Mouse (Mus musculus): ENCODE data around the gene Fip1l1. TPM values are rescaled to one million over a fixed set of nuclear protein-coding genes. Genes with fewer than 3 reads are reported as not detected.

Gene Fip1l1
- polyA plus RNA-seq (2012; fragmentation: generic; extraction: Trizol): 37.9 TPM
- long read RNA-seq, experiment 1, full-length matches to known transcripts: 33 of 54 reads
- long read RNA-seq, experiment 1, partial matches to known transcripts: 6 of 54 reads
- long read RNA-seq, experiment 1, other reads (novel, unspliced or antisense): 15 of 54 reads
- long read RNA-seq, experiment 2, full-length matches to known transcripts: 256 of 437 reads
- long read RNA-seq, experiment 2, partial matches to known transcripts: 6 of 437 reads
- long read RNA-seq, experiment 2, other reads (novel, unspliced or antisense): 175 of 437 reads

DNA sequence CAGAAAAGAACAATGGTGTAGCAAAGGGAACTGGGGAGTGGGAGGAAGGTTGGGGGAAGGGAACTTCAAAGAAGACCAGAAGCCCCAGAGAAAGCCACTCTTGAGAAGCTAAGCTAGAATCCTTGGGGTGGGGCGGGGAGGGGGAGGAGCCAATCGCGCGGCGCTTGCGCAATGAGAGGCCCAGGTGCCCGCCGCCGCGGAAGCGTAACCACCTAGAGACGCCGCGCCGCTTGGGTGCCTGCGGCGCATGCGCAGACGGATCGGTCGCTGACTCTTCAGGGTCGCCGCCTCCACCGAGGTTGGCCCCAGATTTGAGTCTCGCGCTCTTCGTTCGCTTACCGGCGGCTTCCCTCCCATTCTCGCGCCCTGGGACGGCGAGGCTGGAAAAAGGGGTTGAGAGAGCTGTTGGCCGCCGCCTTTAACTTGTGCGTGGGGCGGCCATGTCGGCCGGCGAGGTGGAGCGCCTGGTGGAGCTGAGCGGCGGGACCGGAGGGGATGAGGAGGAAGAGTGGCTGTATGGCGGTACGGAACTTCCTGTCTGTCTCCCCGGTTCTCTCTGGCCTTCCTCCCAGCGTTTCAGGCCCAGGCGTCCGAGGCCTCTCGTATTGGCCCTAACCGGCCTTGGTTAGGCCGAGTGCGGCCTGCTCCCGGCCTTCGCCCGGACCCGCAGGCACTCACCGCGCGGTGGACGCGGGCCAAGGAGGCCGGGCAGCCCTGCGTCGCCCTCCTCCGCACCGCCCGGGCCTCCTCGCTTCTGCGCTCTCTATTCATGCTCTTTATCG, at the start of gene Fip1l1:
Gene Fip1l1, plus strand, starts transcription at position 210 of the 782 bp plus-strand sequence.
- peaks cover 16% of the 10 kb centered on the region for H3K36me3 ChIP-seq (ENCODE audit: control insufficient read depth, insufficient read depth)
- peaks cover 41% of the 10 kb centered on the region for H3K79me3 ChIP-seq (ENCODE audit: low read depth)
- peaks cover 59% of the 10 kb centered on the region for H3K79me2 ChIP-seq (ENCODE audit: control insufficient read depth, insufficient read depth)
- H3K4me3 ChIP-seq (ENCODE audit: insufficient read depth, poor library complexity, severe bottlenecking): peak within 1 kb of the TSS; percentile 75
- H3ac ChIP-seq (ENCODE audit: control insufficient read depth, insufficient read length, low read depth): peak within 1 kb of the TSS; percentile 97
- H3K27me3 ChIP-seq (ENCODE audit: control insufficient read depth, insufficient read depth, insufficient read length): no peaks in the 10 kb centered on the region
- TF ChIP-seq FOSL1 (IDR thresholded peaks at IDR 0.05; ENCODE audit: insufficient read depth, low read length, poor library complexity, severe bottlenecking): no peak
- peak; percentile 87 for TF ChIP-seq CEBPB (IDR thresholded peaks at IDR 0.05; ENCODE audit: low read depth)

DNA sequence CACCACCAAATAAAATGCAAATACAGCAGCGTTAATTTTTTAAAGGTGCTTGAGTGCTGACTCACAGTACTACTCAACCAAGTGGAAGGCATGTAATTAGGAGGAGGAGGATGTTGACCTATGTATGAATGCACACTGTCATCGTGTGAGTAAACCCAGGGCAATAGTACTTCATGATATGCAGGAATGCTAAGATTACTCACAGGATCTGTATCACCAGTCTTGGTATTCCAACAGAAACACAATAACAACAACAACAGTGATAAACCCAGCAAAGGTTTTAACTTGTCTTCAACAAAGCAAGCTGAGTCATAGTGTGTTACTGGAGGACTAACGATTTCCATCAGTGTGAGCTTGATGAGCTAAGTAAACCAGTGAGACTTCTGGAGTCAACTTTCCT, 42.5 kb upstream of the Fip1l1 start:
- Histone ChIP-seq H3K4me3 (ENCODE audit: insufficient read depth, poor library complexity, severe bottlenecking) (no peak overlapping the region), H3K79me2 (ENCODE audit: control insufficient read depth, insufficient read depth) (no peaks in the 10 kb centered on the region), H3K36me3 (ENCODE audit: control insufficient read depth, insufficient read depth) (no peaks in the 10 kb centered on the region), H3ac (ENCODE audit: control insufficient read depth, insufficient read length, low read depth) (no peak overlapping the region), H3K79me3 (ENCODE audit: low read depth) (no peaks in the 10 kb centered on the region), H3K27me3 (ENCODE audit: control insufficient read depth, insufficient read depth, insufficient read length) (no peaks in the 10 kb centered on the region)
- TF ChIP-seq MYOD1 (IDR thresholded peaks at IDR 0.05; ENCODE audit: control insufficient read depth, insufficient read length, low read depth) (no peak), USF1 (IDR thresholded peaks at IDR 0.05; ENCODE audit: low read depth) (no peak), MYOG (IDR thresholded peaks at IDR 0.05; ENCODE audit: control insufficient read depth, extremely low read depth, insufficient read length) (no peak), FOSL1 (IDR thresholded peaks at IDR 0.05; ENCODE audit: insufficient read depth, low read length, poor library complexity, severe bottlenecking) (no peak), MAX (IDR thresholded peaks at IDR 0.05) (no peak)

DNA sequence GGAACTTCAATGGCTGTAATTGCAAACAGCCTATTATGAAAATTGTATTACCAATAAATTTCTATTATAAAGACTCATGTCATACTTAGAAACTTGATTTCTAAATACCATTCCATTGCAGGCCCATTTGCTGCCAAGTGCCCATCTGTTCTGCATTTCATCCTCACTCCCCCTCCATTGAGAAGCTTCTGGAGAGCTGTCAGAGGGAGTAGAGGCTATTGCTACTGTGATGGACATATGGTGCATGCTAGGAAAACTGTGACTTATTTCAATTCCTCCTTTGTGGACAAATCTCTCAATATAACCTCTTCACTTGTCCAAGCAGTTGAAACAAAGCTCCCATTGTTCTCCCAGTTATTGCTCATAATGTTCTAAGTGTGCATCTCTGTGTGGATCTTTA, 23.6 kb upstream of the Fip1l1 start:
- no peaks in the 10 kb centered on the region for H3K79me3 ChIP-seq (ENCODE audit: low read depth)
- no peak for TF ChIP-seq MAX (IDR thresholded peaks at IDR 0.05)
- no peak for TF ChIP-seq FOSL1 (IDR thresholded peaks at IDR 0.05; ENCODE audit: insufficient read depth, low read length, poor library complexity, severe bottlenecking)
- no peak for TF ChIP-seq USF1 (IDR thresholded peaks at IDR 0.05; ENCODE audit: low read depth)
- no peaks in the 10 kb centered on the region for H3K27me3 ChIP-seq (ENCODE audit: control insufficient read depth, insufficient read depth, insufficient read length)
- no peak overlapping the region for H3K4me3 ChIP-seq (ENCODE audit: insufficient read depth, poor library complexity, severe bottlenecking)
- H3K36me3 ChIP-seq (ENCODE audit: control insufficient read depth, insufficient read depth): no peaks in the 10 kb centered on the region
- H3ac ChIP-seq (ENCODE audit: control insufficient read depth, insufficient read length, low read depth): no peak overlapping the region
- H3K79me2 ChIP-seq (ENCODE audit: control insufficient read depth, insufficient read depth): no peaks in the 10 kb centered on the region

DNA sequence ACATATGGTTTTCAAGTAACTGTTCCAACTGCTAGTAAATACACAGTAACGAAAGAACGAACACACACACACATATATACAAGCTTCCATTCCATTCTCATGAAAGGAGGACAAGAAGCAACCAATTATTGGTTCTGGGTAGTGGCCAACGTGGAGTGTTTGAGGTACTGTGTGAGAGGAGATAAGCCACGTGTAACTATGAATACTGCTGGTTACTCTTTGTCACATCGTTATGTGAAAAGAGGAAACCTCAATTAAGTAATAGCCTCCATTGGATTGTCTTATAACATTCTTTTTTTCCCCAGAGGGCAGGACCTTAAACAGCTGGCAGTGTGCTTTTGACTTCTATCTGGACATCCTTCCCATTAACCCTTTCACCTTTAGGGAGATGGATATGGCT, 8.2 kb upstream of the Fip1l1 start:
- peaks cover 7% of the 10 kb centered on the region for H3K79me2 ChIP-seq (ENCODE audit: control insufficient read depth, insufficient read depth)
- H3K27me3 ChIP-seq (ENCODE audit: control insufficient read depth, insufficient read depth, insufficient read length): no peaks in the 10 kb centered on the region
- no peak overlapping the region for H3ac ChIP-seq (ENCODE audit: control insufficient read depth, insufficient read length, low read depth)
- no peak for TF ChIP-seq FOSL1 (IDR thresholded peaks at IDR 0.05; ENCODE audit: insufficient read depth, low read length, poor library complexity, severe bottlenecking)
- TF ChIP-seq CTCF (IDR thresholded peaks at IDR 0.05; ENCODE audit: control insufficient read depth, insufficient read depth, insufficient read length): no peak
- no peak for TF ChIP-seq CEBPB (IDR thresholded peaks at IDR 0.05; ENCODE audit: low read depth)
- TF ChIP-seq MYOG (IDR thresholded peaks at IDR 0.05; ENCODE audit: control insufficient read depth, extremely low read depth, insufficient read length): no peak
- TF ChIP-seq USF1 (IDR thresholded peaks at IDR 0.05; ENCODE audit: low read depth): no peak
- no peak for TF ChIP-seq MAX (IDR thresholded peaks at IDR 0.05)
- TF ChIP-seq MYOD1 (IDR thresholded peaks at IDR 0.05; ENCODE audit: control insufficient read depth, insufficient read length, low read depth): no peak
- H3K36me3 ChIP-seq (ENCODE audit: control insufficient read depth, insufficient read depth): no peaks in the 10 kb centered on the region
- no peaks in the 10 kb centered on the region for H3K79me3 ChIP-seq (ENCODE audit: low read depth)
- H3K4me3 ChIP-seq (ENCODE audit: insufficient read depth, poor library complexity, severe bottlenecking): no peak overlapping the region

DNA sequence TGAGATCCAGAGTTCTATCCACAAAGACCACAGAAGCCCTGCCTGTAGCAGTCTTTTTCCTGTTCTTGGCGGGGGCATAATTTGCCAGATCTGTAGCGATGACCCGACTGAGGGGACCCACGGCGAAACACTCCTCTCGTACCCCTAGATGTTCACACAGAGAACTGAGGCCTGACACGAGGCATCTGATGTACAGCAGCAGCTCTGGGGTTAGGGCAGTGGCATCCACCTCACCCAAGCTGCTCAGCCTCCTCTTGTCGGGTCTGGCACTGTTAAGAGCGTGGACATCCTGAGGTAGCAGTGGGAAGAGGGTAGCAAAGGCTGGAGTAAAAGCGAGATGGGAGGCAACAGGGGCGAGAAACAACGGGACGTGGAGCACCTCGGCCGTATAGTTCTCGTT, 4.5 kb upstream of the Fip1l1 start:
- H3K4me3 ChIP-seq (ENCODE audit: insufficient read depth, poor library complexity, severe bottlenecking): peak overlapping the region; percentile 76
- H3K36me3 ChIP-seq (ENCODE audit: control insufficient read depth, insufficient read depth): no peaks in the 10 kb centered on the region
- peak overlapping the region; percentile 75 for H3ac ChIP-seq (ENCODE audit: control insufficient read depth, insufficient read length, low read depth)
- H3K79me2 ChIP-seq (ENCODE audit: control insufficient read depth, insufficient read depth): peaks cover 13% of the 10 kb centered on the region
- no peaks in the 10 kb centered on the region for H3K27me3 ChIP-seq (ENCODE audit: control insufficient read depth, insufficient read depth, insufficient read length)
- no peaks in the 10 kb centered on the region for H3K79me3 ChIP-seq (ENCODE audit: low read depth)
- TF ChIP-seq MYOD1 (IDR thresholded peaks at IDR 0.05; ENCODE audit: control insufficient read depth, insufficient read length, low read depth) (no peak), CEBPB (IDR thresholded peaks at IDR 0.05; ENCODE audit: low read depth) (no peak), MAX (IDR thresholded peaks at IDR 0.05) (no peak), FOSL1 (IDR thresholded peaks at IDR 0.05; ENCODE audit: insufficient read depth, low read length, poor library complexity, severe bottlenecking) (no peak), USF1 (IDR thresholded peaks at IDR 0.05; ENCODE audit: low read depth) (no peak), MYOG (IDR thresholded peaks at IDR 0.05; ENCODE audit: control insufficient read depth, extremely low read depth, insufficient read length) (no peak), CTCF (IDR thresholded peaks at IDR 0.05; ENCODE audit: control insufficient read depth, insufficient read depth, insufficient read length) (no peak)

Measured in C2C12 (cell line).